Mouse (Mus musculus): ENCODE measurements around the gene Slc44a1. TPM values are rescaled to one million over a fixed set of nuclear protein-coding genes. Genes with fewer than 3 reads are reported as not detected.
A peak's percentile ranks its signal among the peaks of the same experiment; 100 is the strongest.

The Slc44a1 gene
- polyA plus RNA-seq, 1 experiment from 2014 or later: 17.2 TPM

- no peaks in the 10 kb centered on the region for H3K27me3 ChIP-seq (replicated peaks; ENCODE audit: control insufficient read depth, insufficient read depth, low read length)
- H3K9ac ChIP-seq (ENCODE audit: low read depth, low read length): no peak overlapping the region
- no peak overlapping the region for H3K4me3 ChIP-seq (ENCODE audit: low read length)
- H3K4me1 ChIP-seq (ENCODE audit: control insufficient read depth, insufficient read depth, low read length): peaks cover 18% of the 10 kb centered on the region
- no peak overlapping the region for H3K27ac ChIP-seq (ENCODE audit: low read length)
- peak; percentile 58; the same call in 1 of the 2 replicates for ATAC-seq
- H3K9me3 ChIP-seq (ENCODE audit: control insufficient read depth, low read length): no peaks in the 10 kb centered on the region
- H3K4me2 ChIP-seq (ENCODE audit: low read depth, low read length): no peak overlapping the region
- no peaks in the 10 kb centered on the region for H3K36me3 ChIP-seq (ENCODE audit: control insufficient read depth, insufficient read depth, low read length)
- WGBS: 60% methylated on average over 7 of the region's 7 CpGs
Measured at GRCm38 (mm10) chr4:53459697-53460096, 19.5 kb downstream of the Slc44a1 start.

- H3K9ac ChIP-seq (ENCODE audit: low read depth, low read length): no peak overlapping the region
- WGBS: 81% methylated on average over 4 of the region's 4 CpGs
- H3K27me3 ChIP-seq (replicated peaks; ENCODE audit: control insufficient read depth, insufficient read depth, low read length): no peaks in the 10 kb centered on the region
- H3K9me3 ChIP-seq (ENCODE audit: control insufficient read depth, low read length): no peaks in the 10 kb centered on the region
- H3K27ac ChIP-seq (ENCODE audit: low read length): no peak overlapping the region
- ATAC-seq: no peak
- no peak overlapping the region for H3K4me2 ChIP-seq (ENCODE audit: low read depth, low read length)
- H3K4me3 ChIP-seq (ENCODE audit: low read length): no peak overlapping the region
- no peaks in the 10 kb centered on the region for H3K36me3 ChIP-seq (ENCODE audit: control insufficient read depth, insufficient read depth, low read length)
- H3K4me1 ChIP-seq (ENCODE audit: control insufficient read depth, insufficient read depth, low read length): peaks cover 15% of the 10 kb centered on the region
Measured at GRCm38 (mm10) chr4:53461026-53461425, 20.8 kb downstream of the Slc44a1 start.

- H3K27me3 ChIP-seq (replicated peaks; ENCODE audit: control insufficient read depth, insufficient read depth, low read length): no peaks in the 10 kb centered on the region
- no peaks in the 10 kb centered on the region for H3K9me3 ChIP-seq (ENCODE audit: control insufficient read depth, low read length)
- ATAC-seq: 0 out of 2 replicates have a peak, but pooled peaks have one; percentile 34
- H3K4me1 ChIP-seq (ENCODE audit: control insufficient read depth, insufficient read depth, low read length): peaks cover 15% of the 10 kb centered on the region
- H3K36me3 ChIP-seq (ENCODE audit: control insufficient read depth, insufficient read depth, low read length): no peaks in the 10 kb centered on the region
- 66% methylated on average over 5 of the region's 5 CpGs for WGBS
- no peak overlapping the region for H3K9ac ChIP-seq (ENCODE audit: low read depth, low read length)
- H3K4me3 ChIP-seq (ENCODE audit: low read length): no peak overlapping the region
- H3K4me2 ChIP-seq (ENCODE audit: low read depth, low read length): no peak overlapping the region
- H3K27ac ChIP-seq (ENCODE audit: low read length): no peak overlapping the region; the same call in 1 of the 2 replicates
Measured at GRCm38 (mm10) chr4:53462069-53462468, 21.9 kb downstream of the Slc44a1 start.

- no peak overlapping the region for H3K4me3 ChIP-seq (ENCODE audit: low read length)
Measured at GRCm38 (mm10) chr4:53462505-53463251, 22.5 kb downstream of the Slc44a1 start.

GRCm38 (mm10) chr4:53465887-53466286, 25.7 kb downstream of the Slc44a1 start:
- ATAC-seq: no peak
- Histone ChIP-seq H3K4me2 (ENCODE audit: low read depth, low read length) (no peak overlapping the region), H3K27ac (ENCODE audit: low read length) (no peak overlapping the region), H3K9ac (ENCODE audit: low read depth, low read length) (no peak overlapping the region), H3K4me1 (ENCODE audit: control insufficient read depth, insufficient read depth, low read length) (peaks cover 20% of the 10 kb centered on the region), H3K36me3 (ENCODE audit: control insufficient read depth, insufficient read depth, low read length) (no peaks in the 10 kb centered on the region), H3K27me3 (replicated peaks; ENCODE audit: control insufficient read depth, insufficient read depth, low read length) (no peaks in the 10 kb centered on the region), H3K4me3 (ENCODE audit: low read length) (no peak overlapping the region), H3K9me3 (ENCODE audit: control insufficient read depth, low read length) (no peaks in the 10 kb centered on the region)
- 67% methylated on average over 1 of the region's 1 CpGs for WGBS

More at GRCm38 (mm10) chr4:53462505-53463251, 22.5 kb downstream of the Slc44a1 start:
- no peaks in the 10 kb centered on the region for H3K9me3 ChIP-seq (ENCODE audit: control insufficient read depth, low read length)
- WGBS: 73% methylated on average over 18 of the region's 18 CpGs
- H3K4me2 ChIP-seq (ENCODE audit: low read depth, low read length): no peak overlapping the region
- 0 out of 2 replicates have a peak, but pooled peaks have one; percentile 45 for ATAC-seq
- no peak overlapping the region; the same call in 1 of the 2 replicates for H3K27ac ChIP-seq (ENCODE audit: low read length)
- H3K36me3 ChIP-seq (ENCODE audit: control insufficient read depth, insufficient read depth, low read length): no peaks in the 10 kb centered on the region
- H3K27me3 ChIP-seq (replicated peaks; ENCODE audit: control insufficient read depth, insufficient read depth, low read length): no peaks in the 10 kb centered on the region
- H3K9ac ChIP-seq (ENCODE audit: low read depth, low read length): no peak overlapping the region
- peaks cover 15% of the 10 kb centered on the region for H3K4me1 ChIP-seq (ENCODE audit: control insufficient read depth, insufficient read depth, low read length)

GRCm38 (mm10) chr4:53469007-53469406, 28.8 kb downstream of the Slc44a1 start:
- Histone ChIP-seq H3K9ac (ENCODE audit: low read depth, low read length) (no peak overlapping the region), H3K27me3 (replicated peaks; ENCODE audit: control insufficient read depth, insufficient read depth, low read length) (no peaks in the 10 kb centered on the region), H3K4me2 (ENCODE audit: low read depth, low read length) (no peak overlapping the region), H3K9me3 (ENCODE audit: control insufficient read depth, low read length) (no peaks in the 10 kb centered on the region), H3K36me3 (ENCODE audit: control insufficient read depth, insufficient read depth, low read length) (no peaks in the 10 kb centered on the region), H3K4me3 (ENCODE audit: low read length) (no peak overlapping the region), H3K4me1 (ENCODE audit: control insufficient read depth, insufficient read depth, low read length) (peaks cover 4% of the 10 kb centered on the region; the same call in 1 of the 2 replicates), H3K27ac (ENCODE audit: low read length) (peak overlapping the region; percentile 38; the same call in 1 of the 2 replicates)
- peak; percentile 52; the same call in 1 of the 2 replicates for ATAC-seq
- 37% methylated on average over 6 of the region's 6 CpGs for WGBS

GRCm38 (mm10) chr4:53474109-53474508, 33.9 kb downstream of the Slc44a1 start:
- no peaks in the 10 kb centered on the region for H3K36me3 ChIP-seq (ENCODE audit: control insufficient read depth, insufficient read depth, low read length)
- H3K4me2 ChIP-seq (ENCODE audit: low read depth, low read length): no peak overlapping the region
- H3K4me3 ChIP-seq (ENCODE audit: low read length): no peak overlapping the region
- ATAC-seq: no peak
- no peaks in the 10 kb centered on the region for H3K9me3 ChIP-seq (ENCODE audit: control insufficient read depth, low read length)
- H3K9ac ChIP-seq (ENCODE audit: low read depth, low read length): no peak overlapping the region
- H3K27me3 ChIP-seq (replicated peaks; ENCODE audit: control insufficient read depth, insufficient read depth, low read length): no peaks in the 10 kb centered on the region
- H3K4me1 ChIP-seq (ENCODE audit: control insufficient read depth, insufficient read depth, low read length): peaks cover 2% of the 10 kb centered on the region; the same call in 1 of the 2 replicates
- no peak overlapping the region for H3K27ac ChIP-seq (ENCODE audit: low read length)

GRCm38 (mm10) chr4:53475230-53475952, 35.2 kb downstream of the Slc44a1 start:
- Histone ChIP-seq H3K9ac (ENCODE audit: low read depth, low read length) (no peak overlapping the region), H3K4me3 (ENCODE audit: low read length) (no peak overlapping the region), H3K9me3 (ENCODE audit: control insufficient read depth, low read length) (no peaks in the 10 kb centered on the region), H3K27me3 (replicated peaks; ENCODE audit: control insufficient read depth, insufficient read depth, low read length) (no peaks in the 10 kb centered on the region), H3K4me1 (ENCODE audit: control insufficient read depth, insufficient read depth, low read length) (peaks cover 2% of the 10 kb centered on the region; the same call in 1 of the 2 replicates), H3K27ac (ENCODE audit: low read length) (no peak overlapping the region), H3K4me2 (ENCODE audit: low read depth, low read length) (no peak overlapping the region), H3K36me3 (ENCODE audit: control insufficient read depth, insufficient read depth, low read length) (no peaks in the 10 kb centered on the region)
- 60% methylated on average over 20 of the region's 20 CpGs for WGBS
- ATAC-seq: 0 out of 2 replicates have a peak, but pooled peaks have one; percentile 26

GRCm38 (mm10) chr4:53478644-53479043, 38.4 kb downstream of the Slc44a1 start:
- Histone ChIP-seq H3K4me3 (ENCODE audit: low read length) (no peak overlapping the region), H3K36me3 (ENCODE audit: control insufficient read depth, insufficient read depth, low read length) (no peaks in the 10 kb centered on the region), H3K4me1 (ENCODE audit: control insufficient read depth, insufficient read depth, low read length) (peaks cover 2% of the 10 kb centered on the region; the same call in 1 of the 2 replicates), H3K27me3 (replicated peaks; ENCODE audit: control insufficient read depth, insufficient read depth, low read length) (no peaks in the 10 kb centered on the region), H3K9ac (ENCODE audit: low read depth, low read length) (no peak overlapping the region), H3K27ac (ENCODE audit: low read length) (no peak overlapping the region), H3K9me3 (ENCODE audit: control insufficient read depth, low read length) (no peaks in the 10 kb centered on the region), H3K4me2 (ENCODE audit: low read depth, low read length) (no peak overlapping the region)
- WGBS: 80% methylated on average over 4 of the region's 4 CpGs
- ATAC-seq: no peak
